Mouse (Mus musculus) heart, embryonic 14.5 days (tissue): ENCODE measurements around the gene Ypel3. TPM values are rescaled to one million over a fixed set of nuclear protein-coding genes. Genes with fewer than 3 reads are reported as not detected.
"Not testable (repeated sequence)": the region's sequence is repeated elsewhere in the genome, so short reads cannot be mapped to it uniquely, and the experiment has no call there.

Experiments used
- ATAC-seq: fragments of 200-750 bp; cut with Nextera tagmentation; 2 replicates; pipeline ENCODE4 v1.8.0; 2017; ENCODE audit warnings: low read depth, moderate TSS enrichment; ENCODE audit not compliant: insufficient number of reproducible peaks, insufficient read depth, low FRiP score
- H3K27ac ChIP-seq, 2 experiments: fragments of 200-500 bp in 1 of 2; fragments of 300-500 bp in 1 of 2; sonication (generic) in 1 of 2; replicated peaks in 1 of 2; 2 replicates each; pipeline ENCODE4 v1.5.1; 2012 to 2014; ENCODE audit warnings: low read depth in 2 of 2, low read length in 2 of 2, control low read depth in 1 of 2, mild to moderate bottlenecking in 1 of 2, mixed read lengths in 1 of 2; ENCODE audit not compliant: control insufficient read depth in 1 of 2, insufficient read depth in 1 of 2
- H3K27me3 ChIP-seq: fragments of 300-500 bp; sonication (generic); 2 replicates; pipeline ENCODE4 v1.6.1; 2014; ENCODE audit warnings: mild to moderate bottlenecking, low read length, control low read depth; ENCODE audit not compliant: control insufficient read depth, insufficient read depth
- H3K36me3 ChIP-seq: fragments of 300-500 bp; sonication (generic); 2 replicates; pipeline ENCODE4 v1.6.1; 2014; ENCODE audit warnings: mild to moderate bottlenecking, control low read depth, low read length, mixed read lengths; ENCODE audit not compliant: control insufficient read depth, insufficient read depth
- H3K4me1 ChIP-seq, 2 experiments: fragments of 200-500 bp in 1 of 2; fragments of 300-500 bp in 1 of 2; sonication (generic) in 1 of 2; 2 replicates each; pipeline ENCODE4 v1.6.1; 2012 to 2014; ENCODE audit warnings: low read length in 2 of 2, control low read depth in 1 of 2, mixed read lengths in 1 of 2; ENCODE audit not compliant: control insufficient read depth in 2 of 2, insufficient read depth in 2 of 2
- H3K4me2 ChIP-seq: fragments of 300-500 bp; sonication (generic); 2 replicates; pipeline ENCODE4 v1.6.1; 2014; ENCODE audit warnings: mild to moderate bottlenecking, low read length
- H3K4me3 ChIP-seq, 2 experiments: fragments of 200-500 bp in 1 of 2; fragments of 300-500 bp in 1 of 2; sonication (generic) in 1 of 2; 2 replicates each; pipeline ENCODE4 v1.5.1; 2012 to 2014; ENCODE audit warnings: low read length in 2 of 2, mild to moderate bottlenecking in 2 of 2, control low read depth in 1 of 2, low read depth in 1 of 2, moderate library complexity in 1 of 2; ENCODE audit not compliant: control insufficient read depth in 1 of 2, insufficient read depth in 1 of 2
- H3K9ac ChIP-seq: fragments of 300-500 bp; sonication (generic); 2 replicates; pipeline ENCODE4 v1.6.1; 2014; ENCODE audit warnings: mild to moderate bottlenecking, low read length
- H3K9me3 ChIP-seq: fragments of 300-500 bp; sonication (generic); 2 replicates; pipeline ENCODE4 v1.6.1; 2016; ENCODE audit warnings: low read length, control low read depth; ENCODE audit not compliant: control insufficient read depth
- WGBS: fragments of 180-500 bp; shearing (Covaris S2); extraction: QIAGEN DNeasy Blood & Tissue Kit; methylation state at CpG from one replicate; pipeline ENCODE4 v1.1.7; 2014; 5-methylcytosine and 5-hydroxymethylcytosine counted together
- polyA plus RNA-seq: library from polyadenylated mRNA; unstranded; fragments of >200 nt; fragmentation: Nextera tagmentation; extraction: Ambion mirVana; gene quantifications from 2 replicates; pipeline ENCODE4 v1.2.1, GENCODE M21; 2014

The Ypel3 gene
- polyA plus RNA-seq, 1 experiment from 2014 or later, result 121 TPM

- peaks cover 25% of the 10 kb centered on the region for H3K36me3 ChIP-seq
- 51% methylated on average over 10 of the region's 10 CpGs for WGBS
- 0 out of 4 replicates have a peak overlapping the region, but pooled peaks of 1 of the 2 experiments have one; percentile 89 for H3K27ac ChIP-seq
- H3K9ac ChIP-seq, result peak overlapping the region; percentile 94
- peak overlapping the region; percentile 97 for H3K4me2 ChIP-seq
- peak overlapping the region; percentile 83 to 85 for H3K4me3 ChIP-seq
- peaks cover 21 to 38% of the 10 kb centered on the region in 2 experiments for H3K4me1 ChIP-seq
- no peaks in the 10 kb centered on the region for H3K27me3 ChIP-seq
- no peaks in the 10 kb centered on the region for H3K9me3 ChIP-seq
- no peak for ATAC-seq
Measured at GRCm38 (mm10) chr7:126777476-126777875, 721 bp downstream of the Ypel3 start.

GRCm38 (mm10) chr7:126778147-126778546 is 1.4 kb downstream of the Ypel3 start:
- H3K36me3 ChIP-seq, result peaks cover 24% of the 10 kb centered on the region
- WGBS, result 81% methylated on average over 3 of the region's 3 CpGs
- H3K9me3 ChIP-seq, result no peaks in the 10 kb centered on the region
- peak overlapping the region; percentile 94; the same call in 1 of the 2 replicates for H3K9ac ChIP-seq
- ATAC-seq, result no peak
- H3K27ac ChIP-seq, result no peak overlapping the region
- H3K27me3 ChIP-seq, result no peaks in the 10 kb centered on the region
- H3K4me2 ChIP-seq, result peak overlapping the region; percentile 97; the same call in 1 of the 2 replicates
- peaks cover 21 to 38% of the 10 kb centered on the region in 2 experiments for H3K4me1 ChIP-seq
- peak overlapping the region in 1 of 2 experiments; percentile 85; a peak in 1 of 4 replicates for H3K4me3 ChIP-seq

GRCm38 (mm10) chr7:126779101-126779500 is 2.3 kb downstream of the Ypel3 start:
- H3K4me2 ChIP-seq, H3K27me3 ChIP-seq, H3K9ac ChIP-seq, H3K27ac ChIP-seq, ATAC-seq, H3K9me3 ChIP-seq, H3K4me3 ChIP-seq: not testable (repeated sequence)
- Histone ChIP-seq H3K4me1 (peaks cover 21 to 38% of the 10 kb centered on the region in 2 experiments), H3K36me3 (peaks cover 25% of the 10 kb centered on the region)
- WGBS, result 86% methylated on average over 7 of the region's 7 CpGs

- ATAC-seq, result peak; percentile 44; the same call in 1 of the 2 replicates
- H3K4me1 ChIP-seq, result peaks cover 21 to 38% of the 10 kb centered on the region in 2 experiments
- H3K4me2 ChIP-seq, result peak overlapping the region; percentile 91
- peak overlapping the region; percentile 45 to 49 for H3K4me3 ChIP-seq
- H3K36me3 ChIP-seq, result peaks cover 37% of the 10 kb centered on the region
- H3K27me3 ChIP-seq, result no peaks in the 10 kb centered on the region
- H3K27ac ChIP-seq, result peak overlapping the region; percentile 50 to 56; a peak in 2 of 4 replicates
- H3K9me3 ChIP-seq, result no peaks in the 10 kb centered on the region
- peak overlapping the region; percentile 75 for H3K9ac ChIP-seq
- under 1% methylated on average over 21 of the region's 21 CpGs for whole genome bisulfite sequencing
Measured at GRCm38 (mm10) chr7:126779983-126780970, 3.5 kb downstream of the Ypel3 start.

GRCm38 (mm10) chr7:126780971-126781635 is 4.3 kb downstream of the Ypel3 start, which contains the start of gene Tbx6:
TSS of gene Tbx6 (plus strand) at chr7:126781483.
- Histone ChIP-seq H3K36me3 (peaks cover 39% of the 10 kb centered on the region), H3K4me2 (peak within 1 kb of the TSS; percentile 91), H3K27me3 (no peaks in the 10 kb centered on the region), H3K4me1 (peaks cover 18 to 34% of the 10 kb centered on the region in 2 experiments), H3K27ac (peak within 1 kb of the TSS in 1 of 2 experiments; percentile 50; a peak in 2 of 4 replicates), H3K9ac (peak within 1 kb of the TSS; percentile 75), H3K9me3 (no peaks in the 10 kb centered on the region), H3K4me3 (peak within 1 kb of the TSS; percentile 45 to 49)
- ATAC-seq, result no peak
- WGBS, result 8% methylated on average over 22 of the region's 22 CpGs

GRCm38 (mm10) chr7:126781661-126782370 is 5.1 kb downstream of the Ypel3 start:
- Histone ChIP-seq H3K4me1 (peaks cover 16 to 31% of the 10 kb centered on the region in 2 experiments), H3K9ac (peak overlapping the region; percentile 75; the same call in 1 of the 2 replicates), H3K27ac (no peak overlapping the region), H3K9me3 (no peaks in the 10 kb centered on the region), H3K4me3 (no peak overlapping the region), H3K27me3 (no peaks in the 10 kb centered on the region), H3K36me3 (peaks cover 46% of the 10 kb centered on the region), H3K4me2 (no peak overlapping the region)
- 41% methylated on average over 11 of the region's 11 CpGs for WGBS
- no peak for ATAC-seq

GRCm38 (mm10) chr7:126782693-126783092 is 5.9 kb downstream of the Ypel3 start:
- Histone ChIP-seq H3K9ac (no peak overlapping the region), H3K4me2 (no peak overlapping the region), H3K36me3 (peaks cover 54% of the 10 kb centered on the region), H3K27me3 (no peaks in the 10 kb centered on the region), H3K9me3 (no peaks in the 10 kb centered on the region), H3K4me1 (peaks cover 12 to 25% of the 10 kb centered on the region in 2 experiments), H3K27ac (no peak overlapping the region), H3K4me3 (no peak overlapping the region)
- ATAC-seq, result no peak
- 76% methylated on average over 13 of the region's 13 CpGs for WGBS
